Mouse (Mus musculus): Measurements from ENCODE around the gene Safb.

Safb gene

GRCm38 (mm10) chr17:56647546-56647945 is 62.9 kb downstream of the Safb start:
- DNase-seq (ENCODE audit: low spot score), result no peak

GRCm38 (mm10) chr17:56651801-56652200 is 67.2 kb downstream of the Safb start:
- no peak for DNase-seq (ENCODE audit: low spot score)

GRCm38 (mm10) chr17:56654771-56655170 is 70.1 kb downstream of the Safb start:
- no peak for DNase-seq (ENCODE audit: low spot score)

- no peak for DNase-seq (ENCODE audit: low spot score)
Observed at GRCm38 (mm10) chr17:56655311-56655710, 70.7 kb downstream of the Safb start.
